Mouse (Mus musculus) lung, postnatal 25 days (tissue): ENCODE results near the gene Zfp622.
"Not testable (repeated sequence)": the region's sequence is repeated elsewhere in the genome, so short reads cannot be mapped to it uniquely, and the experiment has no call there.

Experiments
- DNase-seq: peaks from one replicate; pipeline ENCODE4 v3.0.0; 2022; ENCODE audit warnings: low spot score

Zfp622 gene

GRCm38 (mm10) chr15:25971596-25971995, 12.6 kb upstream of the Zfp622 start:
- DNase-seq = no peak

- no peak for DNase-seq
Observed at GRCm38 (mm10) chr15:25972758-25973157, 11.4 kb upstream of the Zfp622 start.

GRCm38 (mm10) chr15:25974352-25974751, 9.8 kb upstream of the Zfp622 start:
- DNase-seq = no peak

GRCm38 (mm10) chr15:25975810-25976209, 8.4 kb upstream of the Zfp622 start:
- DNase-seq = no peak

- DNase-seq = not testable (repeated sequence)
Observed at GRCm38 (mm10) chr15:25983614-25984013, 552 bp upstream of the Zfp622 start.

- DNase-seq = no peak
Observed at GRCm38 (mm10) chr15:25984734-25985492, 747 bp downstream of the Zfp622 start.

- peak; percentile 60 for DNase-seq
Observed at GRCm38 (mm10) chr15:25992992-25993727, 9.0 kb downstream of the Zfp622 start.

GRCm38 (mm10) chr15:25995521-25995920, 11.4 kb downstream of the Zfp622 start:
- DNase-seq = no peak

- DNase-seq = not testable (repeated sequence)
Observed at GRCm38 (mm10) chr15:25999545-25999944, 15.4 kb downstream of the Zfp622 start.

- no peak for DNase-seq
Observed at GRCm38 (mm10) chr15:26008621-26009020, 24.5 kb downstream of the Zfp622 start.

- no peak for DNase-seq
Observed at GRCm38 (mm10) chr15:26012891-26013290, 28.7 kb downstream of the Zfp622 start.

GRCm38 (mm10) chr15:26015979-26016665, 32.0 kb downstream of the Zfp622 start:
- DNase-seq = peak; percentile 29

- no peak for DNase-seq
Observed at GRCm38 (mm10) chr15:26021721-26022120, 37.6 kb downstream of the Zfp622 start.

- DNase-seq = no peak
Observed at GRCm38 (mm10) chr15:26022636-26023035, 38.5 kb downstream of the Zfp622 start.

GRCm38 (mm10) chr15:26031692-26032091, 47.5 kb downstream of the Zfp622 start:
- no peak for DNase-seq

GRCm38 (mm10) chr15:26040567-26040966, 56.4 kb downstream of the Zfp622 start:
- no peak for DNase-seq

GRCm38 (mm10) chr15:26041196-26041947, 57.2 kb downstream of the Zfp622 start:
- DNase-seq = no peak
